9 mouse cellular contexts compared by ENCODE assay signal in genomic region chr11:99065979-99066378, GRCm38 (mm10). TPM values are rescaled to one million over a fixed set of nuclear protein-coding genes. Genes with fewer than 3 reads are reported as not detected.
A peak's percentile ranks its signal among the peaks of the same experiment; 100 is the strongest.
DNase-seq lines count a peak whose midpoint lies in the region; ATAC-seq and TF ChIP-seq lines count a peak whose summit lies in the region.
"Had no signal": no experiment of that assay in that cellular context is flagged by ENCODE, and none has a peak within 500 bp of the region (broad histone marks: within the 10 kb centered on the region; RNA-seq: fewer than 3 reads in every experiment).

No protein-coding gene starts in this region.

- no peak overlapping the region for H3K9ac ChIP-seq in CH12.LX (ENCODE audit: insufficient read depth, low read depth)
- H3K9ac ChIP-seq in heart, embryonic 11.5 days (ENCODE audit: low read depth, low read length): no peak overlapping the region; the same call in 1 of the 2 replicates
- H3K9ac ChIP-seq in liver, embryonic 11.5 days (ENCODE audit: low read depth, low read length): no peak overlapping the region
- H3K9ac ChIP-seq: neural tube, embryonic 12.5 days had no signal

- peak; percentile 69 for TF ChIP-seq RAD21 in CH12.LX (IDR thresholded peaks at IDR 0.05; ENCODE audit: low read depth, low read length)

- no peaks in the 10 kb centered on the region for H3K79me2 ChIP-seq in CH12.LX (replicated peaks; ENCODE audit: control insufficient read depth, extremely low read depth, insufficient read depth, poor library complexity, severe bottlenecking)

- DNase-seq in CH12.LX (ENCODE audit: extremely low read depth): peak; percentile 91
- peak; percentile 44 to 76 for DNase-seq in adrenal gland, postnatal 4 days (ENCODE audit: low spot score in 2 of 2)
- peak; percentile 93 for DNase-seq in kidney, postnatal 14 days
- DNase-seq in liver, embryonic 11.5 days (ENCODE audit: low spot score): no peak
- peak; percentile 80 for DNase-seq in thymus, postnatal 0 days (ENCODE audit: low spot score)

- H3K4me2 ChIP-seq in CH12.LX (ENCODE audit: insufficient read depth, low read depth, poor library complexity, severe bottlenecking): no peak overlapping the region
- H3K4me2 ChIP-seq in heart, embryonic 11.5 days: peak overlapping the region; percentile 1; the same call in 1 of the 2 replicates
- H3K4me2 ChIP-seq in liver, embryonic 11.5 days: no peak overlapping the region
- H3K4me2 ChIP-seq: neural tube, embryonic 12.5 days had no signal

- ATAC-seq in erythroblast, adult 5-6 weeks (replicated peaks; ENCODE audit: low FRiP score, poor library complexity, severe bottlenecking): 0 out of 2 replicates have a peak, but pooled peaks have one; percentile 44
- ATAC-seq in heart, embryonic 11.5 days (replicated peaks; ENCODE audit: insufficient number of reproducible peaks, low FRiP score, low TSS enrichment): peak; percentile 63; the same call in 1 of the 2 replicates
- no peak for ATAC-seq in liver, embryonic 11.5 days (replicated peaks; ENCODE audit: low FRiP score)

- H3K27me3 ChIP-seq in CH12.LX (replicated peaks): peaks cover 13% of the 10 kb centered on the region
- H3K27me3 ChIP-seq in heart, embryonic 11.5 days (ENCODE audit: control insufficient read depth, insufficient read depth, low read length): no peaks in the 10 kb centered on the region
- H3K27me3 ChIP-seq in liver, embryonic 11.5 days (replicated peaks; ENCODE audit: control insufficient read depth, insufficient read depth, low read length): no peaks in the 10 kb centered on the region
- H3K27me3 ChIP-seq: neural tube, embryonic 12.5 days had no signal

- peak; percentile 87 to 92 for TF ChIP-seq CTCF in CH12.LX (conservative IDR thresholded peaks at IDR 0.05 in 1 of 2, IDR thresholded peaks at IDR 0.05 in 1 of 2; ENCODE audit: low read depth in 2 of 2, low read length in 2 of 2)
- TF ChIP-seq CTCF in olfactory bulb, adult 2 months (IDR thresholded peaks at IDR 0.05; ENCODE audit: insufficient read depth, low read depth, low read length): peak; percentile 51; the same call in 1 of the 2 replicates

- 5% methylated on average over 2 of the region's 2 CpGs for WGBS in heart, embryonic 11.5 days (ENCODE audit: insufficient replicate concordance)
- WGBS in liver, embryonic 11.5 days: 15% methylated on average over 2 of the region's 2 CpGs
- 18% methylated on average over 2 of the region's 2 CpGs for WGBS in olfactory bulb, adult 2 months

- no peak for TF ChIP-seq POLR2A in CH12.LX (IDR thresholded peaks at IDR 0.05; ENCODE audit: low read depth, low read length)
- no peak for TF ChIP-seq POLR2A in olfactory bulb, adult 2 months (IDR thresholded peaks at IDR 0.05; ENCODE audit: insufficient read depth, low read depth, low read length)

- peaks cover 6 to 17% of the 10 kb centered on the region in 2 experiments; a peak in 3 of 4 replicates for H3K4me1 ChIP-seq in CH12.LX (ENCODE audit: control insufficient read depth in 1 of 2, insufficient read depth in 2 of 2)
- peaks cover 9% of the 10 kb centered on the region; the same call in 1 of the 2 replicates for H3K4me1 ChIP-seq in heart, embryonic 11.5 days (ENCODE audit: control insufficient read depth, insufficient read depth, low read length)
- peaks cover 4% of the 10 kb centered on the region; the same call in 1 of the 2 replicates for H3K4me1 ChIP-seq in liver, embryonic 11.5 days (replicated peaks; ENCODE audit: control insufficient read depth, insufficient read depth, low read length)
- peaks cover 4% of the 10 kb centered on the region for H3K4me1 ChIP-seq in olfactory bulb, adult 2 months (ENCODE audit: control insufficient read depth, insufficient read depth, low read length)

- no peak overlapping the region for H3K27ac ChIP-seq in CH12.LX (ENCODE audit: insufficient read depth, low read depth)
- H3K27ac ChIP-seq in heart, embryonic 11.5 days (ENCODE audit: low read depth, low read length): no peak overlapping the region
- 0 out of 2 replicates have a peak overlapping the region, but pooled peaks have one; percentile 10 for H3K27ac ChIP-seq in liver, embryonic 11.5 days (ENCODE audit: low read depth, low read length)
- no peak overlapping the region for H3K27ac ChIP-seq in olfactory bulb, adult 2 months (ENCODE audit: insufficient read depth, low read depth, low read length)
- H3K27ac ChIP-seq: neural tube, embryonic 12.5 days had no signal

- dilution Hi-C loops in CH12.LX (cut with MboI; ENCODE audit: extremely low pct_ligation_motif_present, extremely low pct_unique_long_range_greater_than_20kb, low sequenced_read_pairs): no loop called here

- in situ Hi-C loops in CH12.LX (cut with MboI; ENCODE audit: low pct_ligation_motif_present, low pct_unique_long_range_greater_than_20kb, low sequenced_read_pairs): loop anchor here (5.0 kb wide), 1 partner anchor 36 kb away; no protein-coding TSS in a partner anchor

- H3K9me3 ChIP-seq in CH12.LX (replicated peaks; ENCODE audit: low read length): no peaks in the 10 kb centered on the region
- H3K9me3 ChIP-seq in heart, embryonic 11.5 days (replicated peaks; ENCODE audit: control insufficient read depth, low read length): no peaks in the 10 kb centered on the region
- no peaks in the 10 kb centered on the region for H3K9me3 ChIP-seq in liver, embryonic 11.5 days (ENCODE audit: control insufficient read depth, low read length)
- H3K9me3 ChIP-seq: neural tube, embryonic 12.5 days had no signal

- no peak for TF ChIP-seq EP300 in CH12.LX (IDR thresholded peaks at IDR 0.05; ENCODE audit: low read length)

- H3K36me3 ChIP-seq in CH12.LX (replicated peaks in 1 of 2; ENCODE audit: control insufficient read depth in 1 of 2, insufficient read depth in 1 of 2, low read length in 1 of 2): no peaks in the 10 kb centered on the region
- H3K36me3 ChIP-seq in heart, embryonic 11.5 days (ENCODE audit: control insufficient read depth, insufficient read depth, low read length): no peaks in the 10 kb centered on the region
- H3K36me3 ChIP-seq in liver, embryonic 11.5 days (ENCODE audit: control insufficient read depth, insufficient read depth, low read length): no peaks in the 10 kb centered on the region
- H3K36me3 ChIP-seq: neural tube, embryonic 12.5 days had no signal

- no peak overlapping the region for H3K4me3 ChIP-seq in CH12.LX (replicated peaks in 1 of 3; ENCODE audit: low read depth in 2 of 3, low read length in 2 of 3, poor library complexity in 1 of 3)
- H3K4me3 ChIP-seq in heart, embryonic 11.5 days (ENCODE audit: low read depth, low read length): no peak overlapping the region
- no peak overlapping the region for H3K4me3 ChIP-seq in liver, embryonic 11.5 days (ENCODE audit: low read depth, low read length)
- H3K4me3 ChIP-seq in olfactory bulb, adult 2 months (ENCODE audit: insufficient read depth, low read depth, low read length): no peak overlapping the region
- H3K4me3 ChIP-seq: neural tube, embryonic 12.5 days had no signal

TF ChIP-seq in CH12.LX, 34 proteins besides CTCF, POLR2A, EP300 and RAD21 (continues in another document):
- TF ChIP-seq SIN3A (IDR thresholded peaks at IDR 0.05; ENCODE audit: low read length) (no peak), SMC3 (IDR thresholded peaks at IDR 0.05; ENCODE audit: low read depth, low read length) (peak; percentile 92), MXI1 (IDR thresholded peaks at IDR 0.05; ENCODE audit: low read depth, low read length) (peak; percentile 43; the same call in 1 of the 2 replicates), MYC (IDR thresholded peaks at IDR 0.05; ENCODE audit: low read depth, low read length) (peak; percentile 96), CHD1 (IDR thresholded peaks at IDR 0.05; ENCODE audit: low read depth, low read length) (no peak)

RNA-seq across cellular contexts. Expression of gene Tns4, which starts 23.1 kb away (rescaled TPM):
- 0.04 and 0.13 TPM in 2 replicates for total RNA-seq in CH12.LX (2012; rRNA removed)
- total RNA-seq in CH12.LX (2014; rRNA removed): not detected in 2 replicates
- 0.11 TPM in 1 of 2 replicates, not detected in the other for polyA plus RNA-seq in CH12.LX (2012; ENCODE audit: insufficient read length, low read depth)
- under 1 TPM; 0.31 to 0.51 TPM for total RNA-seq in adrenal gland, postnatal 4 days (2021)
- total RNA-seq in erythroblast, adult 5-6 weeks (2015; ENCODE audit: low replicate concordance): 0.77 TPM in 1 of 2 replicates, not detected in the other
- 0.42 TPM in 1 of 2 replicates, not detected in the other for total RNA-seq in erythroblast, adult 5-6 weeks (2017; ENCODE audit: low replicate concordance)
- polyA plus RNA-seq in heart, embryonic 11.5 days (2014; fragmentation: Nextera tagmentation; extraction: Ambion mirVana): 0.13 TPM in 1 of 2 replicates, not detected in the other
- polyA plus RNA-seq in liver, embryonic 11.5 days (2014; fragmentation: Nextera tagmentation; extraction: Ambion mirVana): 0.21 TPM in 1 of 2 replicates, not detected in the other
- not detected in 2 replicates for polyA plus RNA-seq in olfactory bulb, adult 2 months (2012; ENCODE audit: insufficient read depth, insufficient read length, low replicate concordance, missing spikeins)
- polyA plus RNA-seq in thymus, postnatal 0 days (2015; fragmentation: Nextera tagmentation; extraction: Ambion mirVana): 1.4 and 1.7 TPM in 2 replicates

RNA-seq across cellular contexts. Expression of gene Igfbp4, which starts 24.9 kb away (rescaled TPM):
- total RNA-seq in CH12.LX (2012; rRNA removed) (0.04 and 0.21 TPM in 2 replicates), CH12.LX (2014; rRNA removed) (not detected in 2 replicates)
- polyA plus RNA-seq in CH12.LX (2012; ENCODE audit: insufficient read length, low read depth): 0.16 and 0.20 TPM in 2 replicates
- total RNA-seq in adrenal gland, postnatal 4 days (2021): 100 to 1,000 TPM; 223 to 254 TPM
- 10.8 and 29.7 TPM in 2 replicates for total RNA-seq in erythroblast, adult 5-6 weeks (2015; ENCODE audit: low replicate concordance)
- total RNA-seq in erythroblast, adult 5-6 weeks (2017; ENCODE audit: low replicate concordance): 26.1 and 41.5 TPM in 2 replicates
- 284 and 289 TPM in 2 replicates for polyA plus RNA-seq in heart, embryonic 11.5 days (2014; fragmentation: Nextera tagmentation; extraction: Ambion mirVana)
- polyA plus RNA-seq in liver, embryonic 11.5 days (2014; fragmentation: Nextera tagmentation; extraction: Ambion mirVana): 324 and 328 TPM in 2 replicates
- polyA plus RNA-seq in olfactory bulb, adult 2 months (2012; ENCODE audit: insufficient read depth, insufficient read length, low replicate concordance, missing spikeins): not detected in 2 replicates
- 85.0 and 98.4 TPM in 2 replicates for polyA plus RNA-seq in thymus, postnatal 0 days (2015; fragmentation: Nextera tagmentation; extraction: Ambion mirVana)

RNA-seq across cellular contexts. Expression of gene Top2a, which starts 42.0 kb away (rescaled TPM):
- 400 and 420 TPM in 2 replicates for total RNA-seq in CH12.LX (2012; rRNA removed)
- total RNA-seq in CH12.LX (2014; rRNA removed): 385 and 423 TPM in 2 replicates
- polyA plus RNA-seq in CH12.LX (2012; ENCODE audit: insufficient read length, low read depth): 422 and 444 TPM in 2 replicates
- 100 to 1,000 TPM in 1 of 2 experiments, 10 to 100 TPM in 1; 97.3 to 114 TPM for total RNA-seq in adrenal gland, postnatal 4 days (2021)
- total RNA-seq in erythroblast, adult 5-6 weeks (2015; ENCODE audit: low replicate concordance): 132 and 152 TPM in 2 replicates
- total RNA-seq in erythroblast, adult 5-6 weeks (2017; ENCODE audit: low replicate concordance): 334 and 394 TPM in 2 replicates
- 220 and 244 TPM in 2 replicates for polyA plus RNA-seq in heart, embryonic 11.5 days (2014; fragmentation: Nextera tagmentation; extraction: Ambion mirVana)
- polyA plus RNA-seq in liver, embryonic 11.5 days (2014; fragmentation: Nextera tagmentation; extraction: Ambion mirVana): 315 and 330 TPM in 2 replicates
- 288 TPM in 1 of 2 replicates, not detected in the other for polyA plus RNA-seq in olfactory bulb, adult 2 months (2012; ENCODE audit: insufficient read depth, insufficient read length, low replicate concordance, missing spikeins)
- 298 and 329 TPM in 2 replicates for polyA plus RNA-seq in thymus, postnatal 0 days (2015; fragmentation: Nextera tagmentation; extraction: Ambion mirVana)

Comparison
In these comparisons a context has a peak if more than half of its experiments do, and no peak if none do; other contexts are left out.
1. RNA of gene Igfbp4, which starts 24.9 kb away (polyA plus RNA-seq): 324 to 328 TPM in liver, embryonic 11.5 days, 284 to 289 TPM in heart, embryonic 11.5 days and 85.0 to 98.4 TPM in thymus, postnatal 0 days; 0.16 to 0.20 TPM in CH12.LX and not detected in olfactory bulb, adult 2 months; every median in the first group is over 10 times any median in the second.